Mouse (Mus musculus) spleen, adult 2 months (tissue): ENCODE measurements around the gene Bckdk.

ENCODE experiments used
- CTCF ChIP-seq: fragments of 200-500 bp; IDR thresholded peaks from 2 replicates; pipeline ENCODE4 v1.5.1; 2011; ENCODE audit warnings: mild to moderate bottlenecking, inconsistent platforms; ENCODE audit not compliant: insufficient read depth, insufficient read length, insufficient replicate concordance; ENCODE audit errors: extremely low read depth
- POLR2A ChIP-seq: fragments of 200-500 bp; IDR thresholded peaks from 2 replicates; pipeline ENCODE4 v1.6.1; 2011; ENCODE audit warnings: low read depth, low read length, inconsistent platforms

DNA sequence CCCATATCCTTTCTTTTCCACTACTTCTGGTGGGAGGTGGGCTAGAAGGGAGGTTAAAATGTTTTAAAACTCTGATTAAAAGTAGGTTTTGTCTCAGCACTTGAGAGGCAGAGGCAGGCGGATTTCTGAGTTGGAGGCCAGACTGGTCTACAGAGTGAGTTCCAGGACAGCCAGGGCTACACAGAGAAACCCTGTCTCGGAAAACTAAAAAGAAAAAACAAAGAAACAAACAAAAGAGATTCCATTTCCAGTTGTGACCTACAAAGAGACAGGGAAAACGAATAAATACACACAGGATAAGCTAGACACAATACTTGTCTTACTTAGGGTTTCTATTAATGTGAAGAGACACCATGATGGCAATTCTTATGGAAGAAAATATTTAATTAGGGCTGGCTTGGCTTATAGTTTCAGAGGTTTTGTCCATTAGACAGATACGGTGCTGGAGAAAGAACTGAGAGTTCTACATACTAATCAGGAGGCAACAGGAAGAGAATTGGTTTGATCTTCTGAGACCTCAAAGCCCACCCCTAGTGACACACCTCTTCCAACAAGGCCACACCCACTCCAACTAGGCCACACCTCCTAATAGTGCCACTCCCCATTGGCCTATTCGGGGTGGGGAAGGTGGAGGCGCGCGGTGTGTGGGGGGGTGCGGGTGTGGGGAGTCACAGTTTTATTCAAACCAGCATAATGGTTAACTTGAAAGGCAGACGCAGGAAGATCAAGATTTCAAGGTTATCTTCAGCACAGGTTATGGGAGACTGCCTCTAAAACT is 5.5 kb upstream of the Bckdk start:
- TF ChIP-seq CTCF (no peak), POLR2A (no peak)
